Mouse (Mus musculus): Measurements from ENCODE around the gene Hist1h1d. TPM values are rescaled to one million over a fixed set of nuclear protein-coding genes. Genes with fewer than 3 reads are reported as not detected.

The Hist1h1d gene
- polyA plus RNA-seq (2016; fragmentation: Nextera tagmentation; extraction: Ambion mirVana), result 0.58 and 0.80 TPM in 2 replicates

GRCm38 (mm10) chr13:23552962-23553361 lies at the start of gene Hist1h1d:
Hist1h1d (plus strand) TSS chr13:23553262.
- H3K4me3 ChIP-seq (replicated peaks), result no peak within 1 kb of the TSS
- peaks cover 5% of the 10 kb centered on the region for H3K4me1 ChIP-seq (replicated peaks)
- peak within 1 kb of the TSS; percentile 100 for H3K27ac ChIP-seq
- ATAC-seq (ENCODE audit: insufficient number of reproducible peaks, insufficient read depth, low FRiP score, low TSS enrichment, low read depth), result no peak
- no peaks in the 10 kb centered on the region for H3K27me3 ChIP-seq
- no peaks in the 10 kb centered on the region for H3K36me3 ChIP-seq
- peak within 1 kb of the TSS; percentile 90 for H3K4me2 ChIP-seq
- H3K9ac ChIP-seq (replicated peaks), result no peak within 1 kb of the TSS
- H3K9me3 ChIP-seq, result no peaks in the 10 kb centered on the region

GRCm38 (mm10) chr13:23503797-23504196 lies 49.3 kb upstream of the Hist1h1d start:
- no peak for ATAC-seq (ENCODE audit: insufficient number of reproducible peaks, insufficient read depth, low FRiP score, low TSS enrichment, low read depth)
- Histone ChIP-seq H3K27ac (no peak overlapping the region), H3K4me3 (replicated peaks) (no peak overlapping the region), H3K36me3 (no peaks in the 10 kb centered on the region), H3K9me3 (no peaks in the 10 kb centered on the region), H3K27me3 (no peaks in the 10 kb centered on the region), H3K4me2 (peak overlapping the region; percentile 18), H3K4me1 (replicated peaks) (peaks cover 27% of the 10 kb centered on the region), H3K9ac (replicated peaks) (no peak overlapping the region)
- 2% methylated on average over 9 of the region's 9 CpGs for WGBS

GRCm38 (mm10) chr13:23505662-23506345 lies 47.3 kb upstream of the Hist1h1d start:
- no peaks in the 10 kb centered on the region for H3K27me3 ChIP-seq
- H3K4me2 ChIP-seq, result peak overlapping the region; percentile 56
- no peaks in the 10 kb centered on the region for H3K36me3 ChIP-seq
- 4% methylated on average over 14 of the region's 14 CpGs for WGBS
- peak overlapping the region; percentile 36 for H3K4me3 ChIP-seq (replicated peaks)
- H3K9me3 ChIP-seq, result no peaks in the 10 kb centered on the region
- peak overlapping the region; percentile 34; the same call in 1 of the 2 replicates for H3K9ac ChIP-seq (replicated peaks)
- H3K4me1 ChIP-seq (replicated peaks), result peaks cover 22% of the 10 kb centered on the region
- H3K27ac ChIP-seq, result peak overlapping the region; percentile 69
- ATAC-seq (ENCODE audit: insufficient number of reproducible peaks, insufficient read depth, low FRiP score, low TSS enrichment, low read depth), result no peak

GRCm38 (mm10) chr13:23506351-23506750 lies 46.7 kb upstream of the Hist1h1d start:
- peak overlapping the region; percentile 36 for H3K4me3 ChIP-seq (replicated peaks)
- H3K9me3 ChIP-seq, result no peaks in the 10 kb centered on the region
- no peak overlapping the region for H3K9ac ChIP-seq (replicated peaks)
- 2% methylated on average over 13 of the region's 13 CpGs for WGBS
- no peaks in the 10 kb centered on the region for H3K27me3 ChIP-seq
- peak overlapping the region; percentile 56 for H3K4me2 ChIP-seq
- no peaks in the 10 kb centered on the region for H3K36me3 ChIP-seq
- H3K4me1 ChIP-seq (replicated peaks), result peaks cover 22% of the 10 kb centered on the region
- H3K27ac ChIP-seq, result no peak overlapping the region
- no peak for ATAC-seq (ENCODE audit: insufficient number of reproducible peaks, insufficient read depth, low FRiP score, low TSS enrichment, low read depth)

GRCm38 (mm10) chr13:23506819-23507515 lies 46.1 kb upstream of the Hist1h1d start:
- no peaks in the 10 kb centered on the region for H3K27me3 ChIP-seq
- no peaks in the 10 kb centered on the region for H3K36me3 ChIP-seq
- H3K4me2 ChIP-seq, result peak overlapping the region; percentile 56; the same call in 1 of the 2 replicates
- 0 out of 2 replicates have a peak overlapping the region, but pooled peaks have one; percentile 36 for H3K4me3 ChIP-seq (replicated peaks)
- no peak overlapping the region for H3K27ac ChIP-seq
- no peak overlapping the region for H3K9ac ChIP-seq (replicated peaks)
- peaks cover 22% of the 10 kb centered on the region for H3K4me1 ChIP-seq (replicated peaks)
- 22% methylated on average over 14 of the region's 14 CpGs for WGBS
- H3K9me3 ChIP-seq, result no peaks in the 10 kb centered on the region
- ATAC-seq (ENCODE audit: insufficient number of reproducible peaks, insufficient read depth, low FRiP score, low TSS enrichment, low read depth), result no peak

GRCm38 (mm10) chr13:23510127-23510526 lies 42.9 kb upstream of the Hist1h1d start:
- H3K27me3 ChIP-seq, result no peaks in the 10 kb centered on the region
- H3K4me2 ChIP-seq, result no peak overlapping the region
- no peak overlapping the region for H3K9ac ChIP-seq (replicated peaks)
- H3K36me3 ChIP-seq, result no peaks in the 10 kb centered on the region
- H3K4me3 ChIP-seq (replicated peaks), result no peak overlapping the region
- H3K9me3 ChIP-seq, result no peaks in the 10 kb centered on the region
- H3K27ac ChIP-seq, result no peak overlapping the region
- WGBS, result 33% methylated on average over 1 of the region's 1 CpGs
- ATAC-seq (ENCODE audit: insufficient number of reproducible peaks, insufficient read depth, low FRiP score, low TSS enrichment, low read depth), result no peak
- H3K4me1 ChIP-seq (replicated peaks), result peaks cover 19% of the 10 kb centered on the region

- H3K9me3 ChIP-seq, result no peaks in the 10 kb centered on the region
- 96% methylated on average over 1 of the region's 1 CpGs for WGBS
These were observed 39.5 kb upstream of the Hist1h1d start for GRCm38 (mm10) chr13:23513517-23513916.

GRCm38 (mm10) chr13:23515281-23515680 lies 37.8 kb upstream of the Hist1h1d start:
- Histone ChIP-seq H3K36me3 (no peaks in the 10 kb centered on the region), H3K4me1 (replicated peaks) (peaks cover under 1% of the 10 kb centered on the region; the same call in 1 of the 2 replicates), H3K27me3 (no peaks in the 10 kb centered on the region), H3K4me2 (no peak overlapping the region), H3K9me3 (no peaks in the 10 kb centered on the region), H3K9ac (replicated peaks) (no peak overlapping the region), H3K27ac (no peak overlapping the region), H3K4me3 (replicated peaks) (no peak overlapping the region)
- ATAC-seq (ENCODE audit: insufficient number of reproducible peaks, insufficient read depth, low FRiP score, low TSS enrichment, low read depth), result no peak
- WGBS, result 72% methylated on average over 5 of the region's 5 CpGs

More at GRCm38 (mm10) chr13:23513517-23513916, 39.5 kb upstream of the Hist1h1d start:
- H3K4me2 ChIP-seq, result no peak overlapping the region
- no peak overlapping the region for H3K27ac ChIP-seq
- no peak overlapping the region for H3K9ac ChIP-seq (replicated peaks)
- H3K27me3 ChIP-seq, result no peaks in the 10 kb centered on the region
- no peak for ATAC-seq (ENCODE audit: insufficient number of reproducible peaks, insufficient read depth, low FRiP score, low TSS enrichment, low read depth)
- H3K4me1 ChIP-seq (replicated peaks), result 0 out of 2 replicates have a peak, but pooled peaks cover 4% of the 10 kb centered on the region
- no peak overlapping the region for H3K4me3 ChIP-seq (replicated peaks)
- no peaks in the 10 kb centered on the region for H3K36me3 ChIP-seq

GRCm38 (mm10) chr13:23515826-23516620 lies 37.0 kb upstream of the Hist1h1d start:
- H3K4me1 ChIP-seq (replicated peaks), result no peaks in the 10 kb centered on the region; the same call in 1 of the 2 replicates
- H3K36me3 ChIP-seq, result no peaks in the 10 kb centered on the region
- ATAC-seq (ENCODE audit: insufficient number of reproducible peaks, insufficient read depth, low FRiP score, low TSS enrichment, low read depth), result no peak
- 0 out of 2 replicates have a peak overlapping the region, but pooled peaks have one; percentile 72 for H3K27ac ChIP-seq
- no peaks in the 10 kb centered on the region for H3K27me3 ChIP-seq
- H3K9me3 ChIP-seq, result no peaks in the 10 kb centered on the region
- peak overlapping the region; percentile 60 for H3K9ac ChIP-seq (replicated peaks)
- H3K4me3 ChIP-seq (replicated peaks), result peak overlapping the region; percentile 48
- WGBS, result 45% methylated on average over 15 of the region's 15 CpGs
- H3K4me2 ChIP-seq, result peak overlapping the region; percentile 59

- no peaks in the 10 kb centered on the region for H3K9me3 ChIP-seq
- H3K36me3 ChIP-seq, result no peaks in the 10 kb centered on the region
- H3K4me3 ChIP-seq (replicated peaks), result peak overlapping the region; percentile 48
- 0 out of 2 replicates have a peak overlapping the region, but pooled peaks have one; percentile 37 for H3K9ac ChIP-seq (replicated peaks)
- H3K27ac ChIP-seq, result peak overlapping the region; percentile 84
- no peak for ATAC-seq (ENCODE audit: insufficient number of reproducible peaks, insufficient read depth, low FRiP score, low TSS enrichment, low read depth)
- WGBS, result under 1% methylated on average over 19 of the region's 19 CpGs
- no peaks in the 10 kb centered on the region; the same call in 1 of the 2 replicates for H3K4me1 ChIP-seq (replicated peaks)
- H3K4me2 ChIP-seq, result peak overlapping the region; percentile 75
- H3K27me3 ChIP-seq, result no peaks in the 10 kb centered on the region
These were observed 36.0 kb upstream of the Hist1h1d start for GRCm38 (mm10) chr13:23516822-23517602.

Measured in limb, embryonic 12.5 days (tissue).